Mouse (Mus musculus) C2C12 (cell line): ENCODE results near the gene Dst. TPM values are rescaled to one million over a fixed set of nuclear protein-coding genes. Genes with fewer than 3 reads are reported as not detected.

Experiments
- H3K27me3 ChIP-seq: one replicate; pipeline ENCODE4 v1.6.1; 2011; ENCODE audit not compliant: control insufficient read depth, insufficient read depth, insufficient read length
- H3K36me3 ChIP-seq: one replicate; pipeline ENCODE4 v1.6.1; 2011; ENCODE audit not compliant: control insufficient read depth, insufficient read depth
- H3K4me3 ChIP-seq: one replicate; pipeline ENCODE4 v1.5.1; 2011; ENCODE audit warnings: mild to moderate bottlenecking, control low read depth; ENCODE audit not compliant: poor library complexity, insufficient read depth, severe bottlenecking
- H3K79me2 ChIP-seq: one replicate; pipeline ENCODE4 v1.6.1; 2011; ENCODE audit not compliant: control insufficient read depth, insufficient read depth
- H3K79me3 ChIP-seq: one replicate; pipeline ENCODE4 v1.6.1; 2011; ENCODE audit warnings: low read depth, control low read depth
- H3ac ChIP-seq: one replicate; pipeline ENCODE3; 2011; ENCODE audit warnings: low read depth; ENCODE audit not compliant: control insufficient read depth, insufficient read length
- CEBPB ChIP-seq: IDR thresholded peaks from one replicate; pipeline ENCODE4 v1.6.1; 2011; ENCODE audit warnings: low read depth, mild to moderate bottlenecking, control low read depth, moderate library complexity
- CTCF ChIP-seq: IDR thresholded peaks from one replicate; pipeline ENCODE4 v1.5.1; 2011; ENCODE audit not compliant: control insufficient read depth, insufficient read depth, insufficient read length
- FOSL1 ChIP-seq: IDR thresholded peaks from one replicate; pipeline ENCODE4 v1.8.0; 2011; ENCODE audit warnings: mild to moderate bottlenecking, low read length; ENCODE audit not compliant: poor library complexity, insufficient read depth, severe bottlenecking
- MAX ChIP-seq: IDR thresholded peaks from one replicate; pipeline ENCODE4 v1.6.1; 2011; ENCODE audit warnings: mild to moderate bottlenecking, control low read depth
- MYOD1 ChIP-seq: IDR thresholded peaks from one replicate; pipeline ENCODE4 v1.6.1; 2011; ENCODE audit warnings: low read depth; ENCODE audit not compliant: control insufficient read depth, insufficient read length
- MYOG ChIP-seq: IDR thresholded peaks from one replicate; pipeline ENCODE4 v1.6.1; 2011; ENCODE audit not compliant: control insufficient read depth, insufficient read length; ENCODE audit errors: extremely low read depth
- USF1 ChIP-seq: IDR thresholded peaks from one replicate; pipeline ENCODE4 v1.6.1; 2011; ENCODE audit warnings: low read depth, mild to moderate bottlenecking, control low read depth, moderate library complexity
- polyA plus RNA-seq: library from polyadenylated mRNA; unstranded; fragments of >200 nt; fragmentation: generic; extraction: Trizol; gene quantifications from one replicate; pipeline ENCODE4 v1.2.1, GENCODE M21; 2012; ENCODE audit warnings: missing spikeins

Dst gene
- polyA plus RNA-seq, 1 experiment: 26.5 TPM

GRCm38 (mm10) chr1:34164616-34165295 is 256.7 kb downstream of the Dst start:
- no peaks in the 10 kb centered on the region for H3K27me3 ChIP-seq
- no peak overlapping the region for H3ac ChIP-seq
- H3K36me3 ChIP-seq: peaks cover 65% of the 10 kb centered on the region
- TF ChIP-seq CTCF: peak; percentile 28
- TF ChIP-seq MYOG: no peak
- TF ChIP-seq MAX: peak; percentile 68
- TF ChIP-seq CEBPB: no peak
- TF ChIP-seq USF1: peak; percentile 57
- no peak for TF ChIP-seq FOSL1
- no peak for TF ChIP-seq MYOD1
- H3K79me2 ChIP-seq: no peaks in the 10 kb centered on the region
- H3K79me3 ChIP-seq: no peaks in the 10 kb centered on the region
- H3K4me3 ChIP-seq: no peak overlapping the region

- peaks cover 62% of the 10 kb centered on the region for H3K36me3 ChIP-seq
- no peak overlapping the region for H3ac ChIP-seq
- TF ChIP-seq USF1 (no peak), CEBPB (no peak), MYOD1 (no peak), CTCF (no peak), FOSL1 (no peak), MYOG (no peak), MAX (no peak)
These were observed 257.9 kb downstream of the Dst start for GRCm38 (mm10) chr1:34165926-34166325.

GRCm38 (mm10) chr1:34167151-34168057 is 259.4 kb downstream of the Dst start:
- Histone ChIP-seq H3K79me3 (no peaks in the 10 kb centered on the region), H3K36me3 (peaks cover 70% of the 10 kb centered on the region), H3K27me3 (no peaks in the 10 kb centered on the region), H3K79me2 (no peaks in the 10 kb centered on the region), H3K4me3 (no peak overlapping the region), H3ac (no peak overlapping the region)
- no peak for TF ChIP-seq USF1
- TF ChIP-seq CTCF: no peak
- TF ChIP-seq MYOG: no peak
- no peak for TF ChIP-seq CEBPB
- TF ChIP-seq FOSL1: no peak
- no peak for TF ChIP-seq MAX
- no peak for TF ChIP-seq MYOD1

More at GRCm38 (mm10) chr1:34165926-34166325, 257.9 kb downstream of the Dst start:
- H3K79me2 ChIP-seq: no peaks in the 10 kb centered on the region
- H3K4me3 ChIP-seq: no peak overlapping the region
- no peaks in the 10 kb centered on the region for H3K27me3 ChIP-seq
- H3K79me3 ChIP-seq: no peaks in the 10 kb centered on the region

GRCm38 (mm10) chr1:34169086-34169485 is 261.1 kb downstream of the Dst start:
- no peaks in the 10 kb centered on the region for H3K27me3 ChIP-seq
- peaks cover 76% of the 10 kb centered on the region for H3K36me3 ChIP-seq
- no peaks in the 10 kb centered on the region for H3K79me2 ChIP-seq
- H3ac ChIP-seq: no peak overlapping the region
- TF ChIP-seq MYOG: no peak
- H3K4me3 ChIP-seq: no peak overlapping the region
- H3K79me3 ChIP-seq: no peaks in the 10 kb centered on the region

- TF ChIP-seq MYOD1: no peak
- TF ChIP-seq CTCF: no peak
- TF ChIP-seq CEBPB: no peak
- no peak for TF ChIP-seq MAX
- TF ChIP-seq USF1: no peak
- no peak for TF ChIP-seq FOSL1
- TF ChIP-seq MYOG: no peak
- no peaks in the 10 kb centered on the region for H3K79me2 ChIP-seq
- H3K4me3 ChIP-seq: no peak overlapping the region
- peaks cover 82% of the 10 kb centered on the region for H3K36me3 ChIP-seq
- no peak overlapping the region for H3ac ChIP-seq
- no peaks in the 10 kb centered on the region for H3K27me3 ChIP-seq
- no peaks in the 10 kb centered on the region for H3K79me3 ChIP-seq
These were observed 266.5 kb downstream of the Dst start for GRCm38 (mm10) chr1:34174517-34174916.
